Mouse (Mus musculus) left cerebral cortex, adult 11 months (tissue): ENCODE data around the gene Ptov1.
A peak's percentile ranks its signal among the peaks of the same experiment; 100 is the strongest.

Source experiments
- DNase-seq: peaks from one replicate; pipeline ENCODE4 v3.0.0; 2022; ENCODE audit warnings: low spot score

Ptov1 gene

GRCm38 (mm10) chr7:44869697-44870528 is at the start of gene Ptov1:
TSS of gene Ptov1 (minus strand) at chr7:44869788.
- DNase-seq: peak; percentile 97

GRCm38 (mm10) chr7:44919127-44919526 is 49.5 kb upstream of the Ptov1 start:
- DNase-seq: no peak

- no peak for DNase-seq
Measured at GRCm38 (mm10) chr7:44918219-44918618, 48.6 kb upstream of the Ptov1 start.

GRCm38 (mm10) chr7:44916881-44917280 is 47.3 kb upstream of the Ptov1 start:
- no peak for DNase-seq

- no peak for DNase-seq
Measured at GRCm38 (mm10) chr7:44916191-44916590, 46.6 kb upstream of the Ptov1 start.

- no peak for DNase-seq
Measured at GRCm38 (mm10) chr7:44915314-44915713, 45.7 kb upstream of the Ptov1 start.

GRCm38 (mm10) chr7:44914396-44914795 is 44.8 kb upstream of the Ptov1 start:
- no peak for DNase-seq

GRCm38 (mm10) chr7:44908706-44909476 is 39.3 kb upstream of the Ptov1 start:
- no peak for DNase-seq

- DNase-seq: no peak
Measured at GRCm38 (mm10) chr7:44905430-44905829, 35.8 kb upstream of the Ptov1 start.

GRCm38 (mm10) chr7:44901230-44901722 is 31.7 kb upstream of the Ptov1 start:
- no peak for DNase-seq

- no peak for DNase-seq
Measured at GRCm38 (mm10) chr7:44900632-44901031, 31.0 kb upstream of the Ptov1 start.

GRCm38 (mm10) chr7:44898607-44899006 is 29.0 kb upstream of the Ptov1 start:
- DNase-seq: no peak

GRCm38 (mm10) chr7:44896499-44896898 is 26.9 kb upstream of the Ptov1 start:
- DNase-seq: no peak

GRCm38 (mm10) chr7:44895593-44896434 is 26.2 kb upstream of the Ptov1 start, which contains the start of gene Fuz:
TSS of gene Fuz (plus strand) at chr7:44896079.
- DNase-seq: peak; percentile 92

GRCm38 (mm10) chr7:44895206-44895592 is 25.6 kb upstream of the Ptov1 start:
- no peak for DNase-seq

GRCm38 (mm10) chr7:44894175-44894574 is 24.6 kb upstream of the Ptov1 start:
- DNase-seq: no peak

GRCm38 (mm10) chr7:44893197-44893596 is 23.6 kb upstream of the Ptov1 start:
- DNase-seq: no peak

GRCm38 (mm10) chr7:44892276-44892921 is 22.8 kb upstream of the Ptov1 start, which contains the start of gene Med25:
TSS of gene Med25 (minus strand) at chr7:44892712.
- DNase-seq: peak; percentile 94

GRCm38 (mm10) chr7:44891611-44892010 is 22.0 kb upstream of the Ptov1 start:
- no peak for DNase-seq

GRCm38 (mm10) chr7:44890737-44891136 is 21.1 kb upstream of the Ptov1 start:
- DNase-seq: no peak

- DNase-seq: no peak
Measured at GRCm38 (mm10) chr7:44890180-44890579, 20.6 kb upstream of the Ptov1 start.
